Mouse (Mus musculus) adrenal gland, postnatal 10 days (tissue): ENCODE data around the gene Cacna1i. TPM values are rescaled to one million over a fixed set of nuclear protein-coding genes. Genes with fewer than 3 reads are reported as not detected.

Source experiments
- DNase-seq: peaks from one replicate; pipeline ENCODE4 v3.0.0; 2021; ENCODE audit warnings: mixed read lengths
- long read RNA-seq, 2 experiments: library from polyadenylated mRNA; stranded (forward); transcript quantifications; one replicate each; pipeline ENCODE4 v2.0.0; 2021
- total RNA-seq, 2 experiments: library from RNA; stranded (reverse); gene quantifications; 2 replicates each; pipeline ENCODE4 v1.2.3; 2021

Cacna1i gene
- 1 to 10 TPM in 1 of 2 experiments, under 1 TPM in 1; 0.27 to 1.1 TPM for total RNA-seq
- long read RNA-seq, experiment 1, result 0 reads
- long read RNA-seq, experiment 2, result 0 reads

- peak; percentile 23 for DNase-seq
These were observed at the start of gene Cacna1i for GRCm38 (mm10) chr15:80286851-80287415. Cacna1i (plus strand) TSS chr15:80287238.

- no peak for DNase-seq
These were observed 38.9 kb upstream of the Cacna1i start for GRCm38 (mm10) chr15:80248135-80248534.

GRCm38 (mm10) chr15:80248596-80248995, 38.4 kb upstream of the Cacna1i start:
- DNase-seq, result no peak

- peak; percentile 14 for DNase-seq
These were observed 37.4 kb upstream of the Cacna1i start for GRCm38 (mm10) chr15:80249672-80250071.

- no peak for DNase-seq
These were observed 36.5 kb upstream of the Cacna1i start for GRCm38 (mm10) chr15:80250586-80250985.

GRCm38 (mm10) chr15:80253530-80253929, 33.5 kb upstream of the Cacna1i start:
- peak; percentile 9 for DNase-seq

GRCm38 (mm10) chr15:80254207-80254606, 32.8 kb upstream of the Cacna1i start:
- peak; percentile 79 for DNase-seq

GRCm38 (mm10) chr15:80254847-80255645, 32.0 kb upstream of the Cacna1i start, which contains the start of gene Atf4:
Atf4 (plus strand) TSS chr15:80255184.
- peak; percentile 97 for DNase-seq

- peak; percentile 92 for DNase-seq
These were observed 31.4 kb upstream of the Cacna1i start for GRCm38 (mm10) chr15:80255646-80256121.

GRCm38 (mm10) chr15:80256242-80256641, 30.8 kb upstream of the Cacna1i start:
- peak; percentile 28 for DNase-seq

- peak; percentile 14 for DNase-seq
These were observed 30.1 kb upstream of the Cacna1i start for GRCm38 (mm10) chr15:80256656-80257601.

GRCm38 (mm10) chr15:80257602-80258239, 29.3 kb upstream of the Cacna1i start:
- DNase-seq, result peak; percentile 16

- DNase-seq, result peak; percentile 33
These were observed 28.5 kb upstream of the Cacna1i start for GRCm38 (mm10) chr15:80258240-80259170.

GRCm38 (mm10) chr15:80259406-80260045, 27.5 kb upstream of the Cacna1i start:
- peak; percentile 14 for DNase-seq

GRCm38 (mm10) chr15:80260677-80261076, 26.4 kb upstream of the Cacna1i start:
- DNase-seq, result peak; percentile 94

- DNase-seq, result no peak
These were observed 25.9 kb upstream of the Cacna1i start for GRCm38 (mm10) chr15:80261100-80261499.

- peak; percentile 91 for DNase-seq
These were observed 23.1 kb upstream of the Cacna1i start, which contains the start of gene Rps19bp1 for GRCm38 (mm10) chr15:80263610-80264575. Rps19bp1 (minus strand) TSS chr15:80264315.

- DNase-seq, result peak; percentile 84
These were observed 20.8 kb upstream of the Cacna1i start for GRCm38 (mm10) chr15:80266281-80266680.
